Mouse (Mus musculus): ENCODE results near the gene Gm20388. TPM values are rescaled to one million over a fixed set of nuclear protein-coding genes. Genes with fewer than 3 reads are reported as not detected.
"Not testable (repeated sequence)": the region's sequence is repeated elsewhere in the genome, so short reads cannot be mapped to it uniquely, and the experiment has no call there.

The Gm20388 gene
- polyA plus RNA-seq, 1 experiment from 2014 or later: not detected

- 0 out of 2 replicates have a peak within 1 kb of the TSS, but pooled peaks have one; percentile 5 for H3K9ac ChIP-seq
- ATAC-seq: peak; percentile 49
- H3K4me2 ChIP-seq: peak within 1 kb of the TSS; percentile 62
- H3K4me3 ChIP-seq: peak within 1 kb of the TSS; percentile 32
- H3K36me3 ChIP-seq: no peaks in the 10 kb centered on the region
- peaks cover 84% of the 10 kb centered on the region for H3K4me1 ChIP-seq
- H3K27ac ChIP-seq: no peak within 1 kb of the TSS
- WGBS (ENCODE audit: insufficient replicate concordance): under 1% methylated on average over 29 of the region's 29 CpGs
- H3K9me3 ChIP-seq (replicated peaks): no peaks in the 10 kb centered on the region
- peaks cover 64% of the 10 kb centered on the region for H3K27me3 ChIP-seq (replicated peaks)
Measured at GRCm38 (mm10) chr8:123411246-123411645, 3500.6 kb downstream of the Gm20388 start, which contains the start of gene Tubb3. Gene Tubb3, plus strand, starts transcription at chr8:123411424.

GRCm38 (mm10) chr8:123411781-123412327, 3501.2 kb downstream of the Gm20388 start:
- H3K4me2 ChIP-seq: peak overlapping the region; percentile 62
- no peaks in the 10 kb centered on the region for H3K36me3 ChIP-seq
- 14% methylated on average over 16 of the region's 16 CpGs for WGBS (ENCODE audit: insufficient replicate concordance)
- no peak overlapping the region for H3K27ac ChIP-seq
- H3K9ac ChIP-seq: no peak overlapping the region
- no peak for ATAC-seq
- H3K4me3 ChIP-seq: peak overlapping the region; percentile 32
- peaks cover 84% of the 10 kb centered on the region for H3K4me1 ChIP-seq
- H3K9me3 ChIP-seq (replicated peaks): no peaks in the 10 kb centered on the region
- peaks cover 64% of the 10 kb centered on the region for H3K27me3 ChIP-seq (replicated peaks)

GRCm38 (mm10) chr8:123412560-123413170, 3502.0 kb downstream of the Gm20388 start:
- Histone ChIP-seq H3K27ac (no peak overlapping the region), H3K36me3 (no peaks in the 10 kb centered on the region), H3K9me3 (replicated peaks) (no peaks in the 10 kb centered on the region), H3K4me3 (no peak overlapping the region), H3K9ac (no peak overlapping the region), H3K4me1 (peaks cover 83% of the 10 kb centered on the region), H3K4me2 (peak overlapping the region; percentile 12; the same call in 1 of the 2 replicates), H3K27me3 (replicated peaks) (peaks cover 58% of the 10 kb centered on the region)
- no peak for ATAC-seq
- WGBS (ENCODE audit: insufficient replicate concordance): 4% methylated on average over 12 of the region's 12 CpGs

- H3K4me1 ChIP-seq: peaks cover 70% of the 10 kb centered on the region
- 8% methylated on average over 9 of the region's 9 CpGs for WGBS (ENCODE audit: insufficient replicate concordance)
- no peak overlapping the region for H3K4me3 ChIP-seq
- no peaks in the 10 kb centered on the region for H3K36me3 ChIP-seq
- no peak for ATAC-seq
- no peak overlapping the region for H3K27ac ChIP-seq
- H3K9me3 ChIP-seq (replicated peaks): no peaks in the 10 kb centered on the region
- no peak overlapping the region for H3K9ac ChIP-seq
- H3K4me2 ChIP-seq: no peak overlapping the region
- H3K27me3 ChIP-seq (replicated peaks): peaks cover 49% of the 10 kb centered on the region
Measured at GRCm38 (mm10) chr8:123414255-123414654, 3503.6 kb downstream of the Gm20388 start.

GRCm38 (mm10) chr8:123414997-123415696, 3504.5 kb downstream of the Gm20388 start:
- not testable (repeated sequence) for H3K4me2 ChIP-seq; H3K36me3 ChIP-seq; ATAC-seq; H3K9me3 ChIP-seq (replicated peaks); H3K9ac ChIP-seq; H3K27ac ChIP-seq; H3K4me3 ChIP-seq
- Histone ChIP-seq H3K27me3 (replicated peaks) (peaks cover 42% of the 10 kb centered on the region), H3K4me1 (peaks cover 61% of the 10 kb centered on the region)
- 63% methylated on average over 5 of the region's 5 CpGs for WGBS (ENCODE audit: insufficient replicate concordance)

GRCm38 (mm10) chr8:123415967-123416943, 3505.6 kb downstream of the Gm20388 start:
- peaks cover 38% of the 10 kb centered on the region for H3K27me3 ChIP-seq (replicated peaks)
- WGBS (ENCODE audit: insufficient replicate concordance): 24% methylated on average over 8 of the region's 8 CpGs
- H3K36me3 ChIP-seq: no peaks in the 10 kb centered on the region
- peak overlapping the region; percentile 46 for H3K4me2 ChIP-seq
- H3K27ac ChIP-seq: peak overlapping the region; percentile 72
- peak overlapping the region; percentile 35 for H3K9ac ChIP-seq
- peak; percentile 86 for ATAC-seq
- H3K9me3 ChIP-seq (replicated peaks): no peaks in the 10 kb centered on the region
- H3K4me1 ChIP-seq: peaks cover 52% of the 10 kb centered on the region
- no peak overlapping the region for H3K4me3 ChIP-seq

- H3K4me2 ChIP-seq: peak overlapping the region; percentile 46
- H3K4me1 ChIP-seq: peaks cover 51% of the 10 kb centered on the region
- ATAC-seq: peak; percentile 28
- no peaks in the 10 kb centered on the region for H3K36me3 ChIP-seq
- H3K4me3 ChIP-seq: no peak overlapping the region
- H3K9ac ChIP-seq: peak overlapping the region; percentile 35
- peak overlapping the region; percentile 72 for H3K27ac ChIP-seq
- peaks cover 34% of the 10 kb centered on the region for H3K27me3 ChIP-seq (replicated peaks)
- 61% methylated on average over 8 of the region's 8 CpGs for WGBS (ENCODE audit: insufficient replicate concordance)
- no peaks in the 10 kb centered on the region for H3K9me3 ChIP-seq (replicated peaks)
Measured at GRCm38 (mm10) chr8:123416944-123417555, 3506.4 kb downstream of the Gm20388 start.

- Histone ChIP-seq H3K9ac (no peak overlapping the region), H3K27ac (no peak overlapping the region), H3K27me3 (replicated peaks) (peaks cover 12% of the 10 kb centered on the region), H3K4me3 (no peak overlapping the region), H3K4me1 (peaks cover 33% of the 10 kb centered on the region), H3K4me2 (no peak overlapping the region), H3K9me3 (replicated peaks) (no peaks in the 10 kb centered on the region), H3K36me3 (no peaks in the 10 kb centered on the region)
- 49% methylated on average over 4 of the region's 4 CpGs for WGBS (ENCODE audit: insufficient replicate concordance)
- no peak for ATAC-seq
Measured at GRCm38 (mm10) chr8:123419711-123420110, 3509.1 kb downstream of the Gm20388 start.

GRCm38 (mm10) chr8:123420525-123421281, 3510.1 kb downstream of the Gm20388 start:
- Histone ChIP-seq H3K9me3 (replicated peaks) (no peaks in the 10 kb centered on the region), H3K4me2 (no peak overlapping the region), H3K27ac (no peak overlapping the region), H3K36me3 (no peaks in the 10 kb centered on the region), H3K9ac (no peak overlapping the region), H3K27me3 (replicated peaks) (peaks cover 12% of the 10 kb centered on the region), H3K4me3 (no peak overlapping the region), H3K4me1 (peaks cover 32% of the 10 kb centered on the region)
- WGBS (ENCODE audit: insufficient replicate concordance): 86% methylated on average over 34 of the region's 34 CpGs
- no peak for ATAC-seq

- no peak overlapping the region for H3K4me3 ChIP-seq
- H3K27me3 ChIP-seq (replicated peaks): peaks cover 12% of the 10 kb centered on the region
- H3K9ac ChIP-seq: no peak overlapping the region
- H3K36me3 ChIP-seq: no peaks in the 10 kb centered on the region
- peaks cover 28% of the 10 kb centered on the region for H3K4me1 ChIP-seq
- no peak for ATAC-seq
- 80% methylated on average over 19 of the region's 19 CpGs for WGBS (ENCODE audit: insufficient replicate concordance)
- H3K4me2 ChIP-seq: no peak overlapping the region
- peaks cover 2% of the 10 kb centered on the region; the same call in 1 of the 2 replicates for H3K9me3 ChIP-seq (replicated peaks)
- H3K27ac ChIP-seq: no peak overlapping the region
Measured at GRCm38 (mm10) chr8:123421325-123421724, 3510.7 kb downstream of the Gm20388 start.

All from liver, embryonic 12.5 days (tissue).